Mouse (Mus musculus) megakaryocyte progenitor cell, adult 5-6 weeks (primary cell): ENCODE measurements around the gene Trabd2b. TPM values are rescaled to one million over a fixed set of nuclear protein-coding genes. Genes with fewer than 3 reads are reported as not detected.

Experiments used
- ATAC-seq: replicated peaks from 2 replicates; pipeline ENCODE4 v1.8.0; 2016; ENCODE audit warnings: mild to moderate bottlenecking, moderate TSS enrichment, inconsistent platforms; ENCODE audit not compliant: poor library complexity
- total RNA-seq, 2 experiments: library from RNA; stranded (forward) in 1 of 2; stranded (reverse) in 1 of 2; fragments of 157-497, 149-512 nt in 1 of 2; fragments of 200-1000 nt in 1 of 2; gene quantifications; 2 replicates each; pipeline versions ENCODE4 v1.2.3 to v1.2.4; 2015 to 2017

Gene Trabd2b
- total RNA-seq, 2 experiments from 2014 or later: not detected

DNA sequence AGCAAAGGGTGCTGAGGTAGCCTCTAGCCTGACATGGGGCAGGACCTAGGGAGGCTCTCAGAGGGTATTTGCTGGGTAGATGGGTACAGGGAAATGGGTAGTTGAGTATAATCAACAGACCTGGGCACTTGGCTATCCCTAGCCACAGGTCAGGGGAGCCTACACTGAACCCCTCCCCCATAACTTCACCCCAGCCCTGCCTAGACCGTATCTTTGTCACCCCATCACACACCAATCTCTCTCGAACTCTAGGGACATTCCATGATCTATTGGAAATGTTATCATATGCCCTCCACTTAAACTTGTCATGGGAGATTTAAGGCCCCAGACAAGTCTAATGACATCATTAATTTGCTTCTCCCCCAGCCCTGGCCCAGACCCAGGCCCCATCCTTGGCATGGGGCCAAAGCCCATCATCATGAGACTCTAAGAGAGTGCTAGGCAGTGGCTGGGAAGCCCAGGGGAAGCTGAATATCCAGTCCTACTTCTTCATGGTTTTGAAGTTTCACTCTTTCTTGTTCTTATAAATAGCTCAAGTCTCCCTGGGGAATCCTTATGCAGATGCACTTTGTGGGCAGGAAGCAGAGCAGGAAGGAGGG lies 177.1 kb downstream of the Trabd2b start:
- no peak for ATAC-seq

DNA sequence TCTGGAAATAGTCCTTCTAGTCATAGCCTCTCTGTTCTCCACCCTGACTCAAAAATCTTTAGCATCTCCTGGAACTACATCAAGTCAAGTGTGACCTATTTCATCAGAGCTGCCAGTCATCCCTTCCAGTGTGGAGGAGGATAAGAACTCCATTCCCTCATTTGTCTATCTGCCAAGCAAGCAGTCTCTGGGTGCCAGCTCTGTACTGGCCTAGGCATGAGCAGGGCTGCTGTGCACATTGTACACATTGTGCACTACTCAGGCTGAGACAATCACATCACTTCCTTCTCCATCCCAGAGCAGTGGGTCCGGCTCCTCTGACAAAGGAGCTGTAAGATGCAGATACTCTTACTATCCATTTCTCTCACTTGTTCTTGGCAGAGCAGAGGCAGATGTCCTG lies 178.2 kb downstream of the Trabd2b start:
- ATAC-seq: no peak

DNA sequence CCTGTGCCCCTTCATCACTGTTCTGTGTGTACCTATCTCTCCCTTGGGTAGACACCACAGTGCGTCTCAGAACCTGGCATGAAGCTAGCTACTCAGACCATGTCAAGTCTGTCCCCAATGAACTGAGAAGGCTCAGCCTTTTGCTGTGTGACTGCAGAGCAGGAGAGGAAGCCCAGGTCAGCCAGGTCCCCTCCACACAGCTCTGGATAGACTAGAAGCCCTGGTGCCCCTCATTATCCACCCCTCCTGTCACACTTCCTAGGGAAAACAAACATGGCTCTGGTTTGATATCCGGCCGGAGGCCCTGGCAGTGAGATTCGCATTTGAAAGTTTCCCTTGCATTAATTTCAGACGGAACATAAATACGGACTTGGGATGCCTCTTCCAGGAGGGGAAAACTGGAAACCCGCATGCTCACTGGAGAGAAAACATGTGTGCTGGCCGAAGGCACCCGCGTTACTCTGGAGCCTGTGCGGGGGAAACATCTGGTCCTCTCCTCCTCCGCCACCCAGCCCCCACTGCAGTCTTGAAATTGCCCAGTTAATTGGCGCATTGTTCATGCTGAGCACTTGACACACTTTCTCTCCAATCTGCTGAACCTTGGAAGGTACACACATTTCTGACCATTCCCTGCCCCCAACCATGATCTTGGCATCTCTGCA lies 187.2 kb downstream of the Trabd2b start:
- ATAC-seq: no peak

DNA sequence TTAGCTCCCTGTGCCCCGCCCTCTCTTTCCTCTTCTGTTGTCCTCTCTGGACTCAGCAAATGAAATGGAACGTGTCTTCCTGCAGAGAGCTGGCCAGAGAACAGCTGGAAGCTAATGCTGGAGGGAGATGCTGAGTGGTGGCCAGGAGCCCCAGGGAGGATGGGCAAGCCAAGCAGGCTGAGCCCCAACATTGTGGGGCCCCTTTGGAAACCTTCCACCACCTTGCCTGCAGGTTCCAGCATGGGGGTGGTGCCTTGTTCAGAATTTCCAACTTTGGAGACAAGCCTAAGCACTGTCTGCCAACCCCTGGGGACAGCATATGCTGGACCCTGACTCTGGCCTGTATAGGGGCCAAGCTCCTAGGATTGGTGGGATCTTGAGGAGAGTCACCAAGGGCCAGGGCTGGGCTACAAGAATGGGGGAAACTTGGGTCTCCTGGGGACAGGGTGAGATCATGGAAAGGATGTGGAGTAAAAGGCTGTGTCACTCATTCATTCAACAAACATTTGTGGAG lies 188.7 kb downstream of the Trabd2b start:
- ATAC-seq: no peak

DNA sequence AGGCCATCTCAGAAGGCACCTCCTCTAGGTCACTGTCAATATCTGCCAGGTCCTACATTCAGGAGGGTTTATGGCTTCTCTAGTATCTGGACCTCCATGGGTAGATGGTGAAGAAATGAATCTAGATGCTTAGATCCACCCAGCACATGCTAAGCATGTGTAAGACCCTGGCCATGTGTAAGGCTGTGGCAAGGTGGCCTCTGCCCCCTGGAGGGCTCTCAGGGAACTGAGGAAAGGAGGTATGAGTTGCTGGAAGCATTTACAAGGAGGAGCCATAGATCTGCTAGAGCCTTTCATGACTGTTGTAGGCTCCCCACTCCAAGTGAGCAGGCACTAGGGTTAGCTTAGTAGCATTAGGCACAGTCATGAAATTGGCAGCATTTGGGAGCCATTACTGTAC lies 192.6 kb downstream of the Trabd2b start:
- peak; percentile 61 for ATAC-seq

DNA sequence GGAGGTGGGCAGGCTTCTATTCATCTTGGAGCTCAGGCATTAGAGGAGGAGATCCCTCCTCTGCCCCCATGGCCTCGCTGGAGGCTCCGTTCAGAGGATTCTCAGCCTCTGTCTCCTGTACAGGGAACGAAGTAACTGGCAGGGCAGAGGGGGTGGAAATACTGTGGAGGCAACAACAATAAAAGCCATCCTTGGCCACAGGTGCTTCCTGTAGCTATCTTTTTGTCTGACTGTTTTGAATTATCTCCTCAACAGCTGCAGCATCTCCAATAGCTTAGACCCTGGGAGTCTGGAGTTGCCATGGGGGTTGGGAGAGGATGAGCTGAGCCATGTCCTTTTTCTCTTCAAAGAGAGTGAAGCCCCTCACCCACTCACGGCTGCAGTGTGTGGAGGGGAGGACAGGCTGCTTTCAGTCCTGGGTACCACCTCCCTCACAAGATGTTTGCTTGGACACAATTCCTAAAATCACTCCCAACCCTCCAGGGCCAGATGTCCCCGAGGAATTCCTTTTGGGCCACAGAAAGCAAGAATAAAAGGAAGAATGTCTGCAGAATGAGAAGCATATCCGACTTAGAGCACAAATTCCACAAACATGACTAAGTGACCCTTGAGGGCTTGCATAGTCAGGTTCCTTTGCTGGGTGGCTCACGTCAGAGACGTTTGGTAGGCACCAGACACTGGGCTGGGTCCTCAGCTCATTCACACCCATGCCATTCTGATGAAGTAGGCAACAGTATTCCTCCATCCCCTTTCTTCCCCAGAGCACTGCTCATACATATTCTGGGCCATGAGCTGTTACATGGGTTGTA lies 194.9 kb downstream of the Trabd2b start:
- ATAC-seq: no peak

GRCm38 (mm10) chr4:114605670-114606069 lies 199.1 kb downstream of the Trabd2b start:
- no peak for ATAC-seq

- ATAC-seq: no peak
These were observed 201.3 kb downstream of the Trabd2b start for GRCm38 (mm10) chr4:114607873-114608272.

DNA sequence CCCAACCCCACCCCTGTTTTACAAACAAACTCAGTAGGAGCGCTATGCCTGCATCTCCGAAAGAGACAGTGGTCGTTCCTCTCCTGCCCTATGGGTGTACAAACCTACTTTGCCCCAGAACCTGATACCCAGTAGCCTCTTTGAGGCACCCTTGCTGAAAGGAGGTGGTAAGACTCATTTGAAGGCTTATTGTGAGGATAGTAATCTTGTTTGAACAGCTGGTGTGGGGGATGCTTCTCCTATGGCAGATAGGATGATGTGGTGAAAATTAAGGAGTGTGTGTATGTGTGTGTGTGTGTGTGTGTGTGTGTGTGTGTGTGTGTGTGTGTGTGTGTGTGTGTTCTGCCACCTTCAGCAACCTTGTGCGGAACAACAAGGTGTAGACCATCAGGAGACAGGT lies 202.8 kb downstream of the Trabd2b start:
- ATAC-seq: no peak

GRCm38 (mm10) chr4:114611166-114611929 lies 204.8 kb downstream of the Trabd2b start:
- no peak for ATAC-seq

DNA sequence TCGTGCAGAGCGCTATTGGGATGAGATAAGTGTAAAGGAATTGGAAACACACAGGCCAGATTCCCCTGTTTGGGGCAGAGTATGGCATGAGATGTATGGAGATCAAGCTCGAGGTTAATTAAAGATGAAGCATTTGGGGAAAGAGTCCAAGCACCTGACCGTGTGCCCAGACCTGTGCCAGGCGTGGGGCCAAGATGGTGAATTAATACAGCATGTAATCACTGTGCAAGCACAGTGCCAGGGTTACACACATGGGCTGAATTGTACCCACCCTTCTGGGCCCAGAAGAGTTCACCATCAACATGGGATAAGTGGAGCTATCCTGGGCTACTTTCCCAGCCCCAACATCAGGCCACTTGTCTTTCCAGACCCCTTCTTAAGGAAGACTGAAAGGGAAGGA lies 205.5 kb downstream of the Trabd2b start:
- no peak for ATAC-seq

- ATAC-seq: no peak
These were observed 206.3 kb downstream of the Trabd2b start for GRCm38 (mm10) chr4:114612827-114613226.

- ATAC-seq: no peak
These were observed 207.6 kb downstream of the Trabd2b start for GRCm38 (mm10) chr4:114614086-114614485.

GRCm38 (mm10) chr4:114615765-114616164 lies 209.2 kb downstream of the Trabd2b start:
- no peak for ATAC-seq

DNA sequence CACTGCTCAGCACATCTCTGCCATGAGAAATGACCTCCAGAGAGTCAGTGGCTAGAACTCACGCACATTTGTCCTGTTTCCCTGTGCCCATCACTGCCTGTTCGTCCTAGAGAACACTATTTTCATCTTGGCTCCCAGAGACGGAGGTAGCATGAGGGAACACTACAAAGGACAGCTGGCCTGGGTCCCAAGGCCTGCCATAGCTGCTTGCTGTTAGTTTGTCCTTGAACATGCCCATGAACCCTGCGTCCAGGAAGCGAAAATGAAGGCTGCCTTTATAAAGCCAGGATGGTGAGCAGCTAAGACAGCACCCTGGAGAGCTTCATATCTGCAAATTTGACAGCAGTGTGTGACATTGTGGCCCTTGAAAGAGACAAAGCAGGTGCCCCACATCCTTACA lies 216.4 kb downstream of the Trabd2b start:
- no peak for ATAC-seq

GRCm38 (mm10) chr4:114624114-114624910 lies 217.8 kb downstream of the Trabd2b start:
- ATAC-seq: no peak

DNA sequence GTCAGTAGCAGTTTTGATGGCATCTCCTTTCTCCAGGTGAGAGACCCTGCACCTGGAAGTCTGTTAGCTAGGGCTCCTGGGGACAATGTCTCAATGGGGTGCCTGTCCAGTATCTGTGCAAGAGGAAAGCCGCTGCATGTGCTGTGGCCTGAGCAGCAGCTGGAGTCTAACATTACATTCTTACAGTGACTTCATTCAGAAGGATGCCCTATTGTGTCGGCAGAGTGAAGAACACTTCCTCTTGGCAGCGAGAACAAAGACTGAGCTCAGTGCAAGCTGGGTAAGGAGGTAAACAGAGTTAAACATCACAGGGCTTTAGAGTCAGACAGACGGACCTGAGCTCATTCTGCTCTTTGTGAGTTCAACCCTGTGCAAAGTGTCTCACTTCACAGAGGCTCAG lies 218.8 kb downstream of the Trabd2b start:
- ATAC-seq: no peak

- ATAC-seq: no peak
These were observed 219.4 kb downstream of the Trabd2b start for GRCm38 (mm10) chr4:114625920-114626319.

DNA sequence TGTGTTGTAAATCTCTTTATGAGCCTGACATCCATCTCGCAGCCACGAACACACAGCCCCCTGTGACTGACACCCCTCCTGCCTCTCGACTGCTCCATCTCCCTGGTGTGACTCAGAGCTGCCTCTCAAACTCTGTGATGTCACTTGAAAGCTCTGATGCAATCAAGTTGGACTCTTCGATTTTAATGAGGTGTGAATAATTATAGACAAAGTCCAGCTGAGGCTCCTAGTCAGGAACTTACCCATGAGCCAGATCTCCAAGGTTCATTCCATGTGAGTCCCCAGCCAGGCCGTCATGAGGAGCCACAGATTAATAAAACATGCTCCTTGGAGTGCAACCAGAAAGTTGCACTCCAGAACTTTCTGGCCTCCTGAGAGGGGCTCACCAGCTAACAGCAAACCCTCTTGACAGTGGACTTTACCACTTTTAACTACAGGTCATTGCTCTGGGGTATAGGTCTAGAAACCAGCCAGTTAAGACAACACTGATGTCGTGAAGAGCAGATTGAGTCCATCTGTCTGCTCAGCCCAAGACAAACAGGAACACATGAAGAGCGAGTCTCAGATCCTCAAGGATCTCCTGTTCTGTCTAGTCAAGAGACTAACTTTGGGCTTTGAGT lies 221.3 kb downstream of the Trabd2b start:
- ATAC-seq: no peak

DNA sequence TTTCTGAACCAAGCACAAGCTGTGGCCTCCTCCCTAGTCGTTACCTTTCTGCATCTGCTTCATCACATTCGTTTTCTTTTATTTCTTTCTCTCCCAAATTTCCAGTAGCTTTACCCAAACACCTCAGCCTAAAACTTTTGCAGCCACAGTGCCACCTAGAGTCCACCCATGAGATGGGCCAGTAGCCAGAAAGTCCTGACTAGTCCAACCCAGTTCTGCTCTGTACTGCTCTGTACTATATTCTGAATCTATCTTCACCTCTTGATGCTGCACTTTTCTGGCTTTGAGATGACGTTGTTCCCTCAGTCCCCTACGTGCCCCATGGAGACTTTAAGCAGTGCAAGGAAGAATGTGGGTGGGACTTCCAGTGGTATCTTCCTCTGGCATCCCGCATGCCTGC lies 229.4 kb downstream of the Trabd2b start:
- ATAC-seq: peak; percentile 79
